Mouse (Mus musculus) testis, adult 2 months (tissue): ENCODE results near the gene Sept12.

Experiments used
- CTCF ChIP-seq: fragments of 200-500 bp; IDR thresholded peaks from 2 replicates; pipeline ENCODE4 v1.5.1; 2012; ENCODE audit warnings: low read depth, mild to moderate bottlenecking, inconsistent platforms, low read length, moderate library complexity; ENCODE audit not compliant: control insufficient read depth, insufficient read depth, insufficient replicate concordance
- POLR2A ChIP-seq: fragments of 200-500 bp; IDR thresholded peaks from 2 replicates; pipeline ENCODE4 v1.6.1; 2012; ENCODE audit warnings: low read depth, mild to moderate bottlenecking, inconsistent platforms, low read length, moderate library complexity; ENCODE audit not compliant: control insufficient read depth

GRCm38 (mm10) chr16:4998984-4999383 lies 1.3 kb upstream of the Sept12 start:
- TF ChIP-seq CTCF (no peak), POLR2A (no peak)
